Mouse (Mus musculus): ENCODE measurements around the gene Nanos2.

DNA sequence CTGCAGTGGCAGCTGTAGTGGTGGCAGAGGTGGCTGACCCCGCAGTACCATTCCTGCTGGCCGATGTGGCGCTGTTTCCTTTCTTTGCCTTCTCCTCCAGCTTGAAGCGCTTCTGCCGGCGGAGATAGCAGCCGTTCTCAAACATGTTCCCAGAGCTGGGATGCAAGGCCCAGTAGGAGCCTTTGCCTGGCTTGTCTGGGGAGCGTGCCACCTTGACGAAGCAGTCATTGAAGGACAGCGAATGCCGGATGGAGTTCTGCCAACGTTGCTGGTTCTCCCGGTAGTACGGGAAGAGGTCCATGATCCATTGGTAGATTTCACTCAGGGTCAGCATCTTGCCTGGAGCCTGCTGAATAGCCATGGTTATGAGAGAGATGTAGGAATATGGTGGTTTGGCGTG, 27.3 kb downstream of the Nanos2 start:
- TF ChIP-seq CTCF (IDR thresholded peaks at IDR 0.05; ENCODE audit: low read depth) (peak; percentile 14; the same call in 1 of the 2 replicates), EP300 (IDR thresholded peaks at IDR 0.05; ENCODE audit: low read depth) (no peak)
